Mouse (Mus musculus): ENCODE data around the gene Esrrg. TPM values are rescaled to one million over a fixed set of nuclear protein-coding genes. Genes with fewer than 3 reads are reported as not detected.

The Esrrg gene
- polyA plus RNA-seq, 1 experiment, result not detected

- no peak for TF ChIP-seq GATA1 (IDR thresholded peaks at IDR 0.05; ENCODE audit: borderline replicate concordance, low read length)
- TF ChIP-seq FLI1 (IDR thresholded peaks at IDR 0.05; ENCODE audit: low read length), result no peak
- H3K4me3 ChIP-seq (replicated peaks), result no peak overlapping the region
Observed at GRCm38 (mm10) chr1:187779589-187780178, 171.1 kb downstream of the Esrrg start.

GRCm38 (mm10) chr1:187785226-187785625 lies 176.6 kb downstream of the Esrrg start:
- Histone ChIP-seq H3K36me3 (replicated peaks; ENCODE audit: low read length) (no peaks in the 10 kb centered on the region), H3K27me3 (replicated peaks) (no peaks in the 10 kb centered on the region), H3K4me3 (replicated peaks) (peak overlapping the region; percentile 3), H3K4me1 (no peaks in the 10 kb centered on the region), H3K9me3 (peaks cover 36% of the 10 kb centered on the region)
- TF ChIP-seq GATA1 (IDR thresholded peaks at IDR 0.05; ENCODE audit: borderline replicate concordance, low read length), result no peak
- no peak for TF ChIP-seq FLI1 (IDR thresholded peaks at IDR 0.05; ENCODE audit: low read length)

More at GRCm38 (mm10) chr1:187779589-187780178, 171.1 kb downstream of the Esrrg start:
- H3K36me3 ChIP-seq (replicated peaks; ENCODE audit: low read length), result no peaks in the 10 kb centered on the region
- no peaks in the 10 kb centered on the region for H3K27me3 ChIP-seq (replicated peaks)
- H3K9me3 ChIP-seq, result peaks cover 39% of the 10 kb centered on the region
- H3K4me1 ChIP-seq, result no peaks in the 10 kb centered on the region

GRCm38 (mm10) chr1:187787055-187788016 lies 178.7 kb downstream of the Esrrg start:
- H3K27me3 ChIP-seq (replicated peaks), result no peaks in the 10 kb centered on the region
- H3K4me3 ChIP-seq (replicated peaks), result no peak overlapping the region

GRCm38 (mm10) chr1:187794240-187794930 lies 185.8 kb downstream of the Esrrg start:
- no peaks in the 10 kb centered on the region for H3K27me3 ChIP-seq (replicated peaks)
- H3K4me1 ChIP-seq, result no peaks in the 10 kb centered on the region
- H3K36me3 ChIP-seq (replicated peaks; ENCODE audit: low read length), result no peaks in the 10 kb centered on the region
- H3K9me3 ChIP-seq, result peaks cover 57% of the 10 kb centered on the region
- no peak for TF ChIP-seq GATA1 (IDR thresholded peaks at IDR 0.05; ENCODE audit: borderline replicate concordance, low read length)
- TF ChIP-seq FLI1 (IDR thresholded peaks at IDR 0.05; ENCODE audit: low read length), result no peak
- no peak overlapping the region for H3K4me3 ChIP-seq (replicated peaks)

More at GRCm38 (mm10) chr1:187787055-187788016, 178.7 kb downstream of the Esrrg start:
- H3K9me3 ChIP-seq, result peaks cover 40% of the 10 kb centered on the region
- H3K36me3 ChIP-seq (replicated peaks; ENCODE audit: low read length), result no peaks in the 10 kb centered on the region
- TF ChIP-seq FLI1 (IDR thresholded peaks at IDR 0.05; ENCODE audit: low read length), result no peak
- H3K4me1 ChIP-seq, result no peaks in the 10 kb centered on the region

GRCm38 (mm10) chr1:187795551-187795950 lies 187.0 kb downstream of the Esrrg start:
- H3K9me3 ChIP-seq, result peaks cover 59% of the 10 kb centered on the region
- H3K4me1 ChIP-seq, result no peaks in the 10 kb centered on the region
- no peak for TF ChIP-seq GATA1 (IDR thresholded peaks at IDR 0.05; ENCODE audit: borderline replicate concordance, low read length)
- no peak for TF ChIP-seq FLI1 (IDR thresholded peaks at IDR 0.05; ENCODE audit: low read length)
- no peaks in the 10 kb centered on the region for H3K27me3 ChIP-seq (replicated peaks)
- no peak overlapping the region for H3K4me3 ChIP-seq (replicated peaks)
- no peaks in the 10 kb centered on the region for H3K36me3 ChIP-seq (replicated peaks; ENCODE audit: low read length)

- Histone ChIP-seq H3K9me3 (peaks cover 69% of the 10 kb centered on the region), H3K4me1 (no peaks in the 10 kb centered on the region)
Observed at GRCm38 (mm10) chr1:187799300-187799699, 190.7 kb downstream of the Esrrg start.

GRCm38 (mm10) chr1:187800761-187801160 lies 192.2 kb downstream of the Esrrg start:
- Histone ChIP-seq H3K4me3 (replicated peaks) (peak overlapping the region; percentile 50), H3K4me1 (no peaks in the 10 kb centered on the region), H3K36me3 (replicated peaks; ENCODE audit: low read length) (no peaks in the 10 kb centered on the region), H3K9me3 (peaks cover 70% of the 10 kb centered on the region), H3K27me3 (replicated peaks) (no peaks in the 10 kb centered on the region)
- TF ChIP-seq FLI1 (IDR thresholded peaks at IDR 0.05; ENCODE audit: low read length) (no peak), GATA1 (IDR thresholded peaks at IDR 0.05; ENCODE audit: borderline replicate concordance, low read length) (no peak)

More at GRCm38 (mm10) chr1:187799300-187799699, 190.7 kb downstream of the Esrrg start:
- no peaks in the 10 kb centered on the region for H3K36me3 ChIP-seq (replicated peaks; ENCODE audit: low read length)
- H3K27me3 ChIP-seq (replicated peaks), result no peaks in the 10 kb centered on the region
- no peak overlapping the region for H3K4me3 ChIP-seq (replicated peaks)
- no peak for TF ChIP-seq GATA1 (IDR thresholded peaks at IDR 0.05; ENCODE audit: borderline replicate concordance, low read length)

GRCm38 (mm10) chr1:187803566-187803965 lies 195.0 kb downstream of the Esrrg start:
- TF ChIP-seq GATA1 (IDR thresholded peaks at IDR 0.05; ENCODE audit: borderline replicate concordance, low read length) (no peak), FLI1 (IDR thresholded peaks at IDR 0.05; ENCODE audit: low read length) (no peak)
- Histone ChIP-seq H3K27me3 (replicated peaks) (no peaks in the 10 kb centered on the region), H3K4me3 (replicated peaks) (no peak overlapping the region), H3K36me3 (replicated peaks; ENCODE audit: low read length) (no peaks in the 10 kb centered on the region), H3K4me1 (no peaks in the 10 kb centered on the region), H3K9me3 (peaks cover 76% of the 10 kb centered on the region)

- H3K4me1 ChIP-seq, result no peaks in the 10 kb centered on the region
- H3K9me3 ChIP-seq, result peaks cover 76% of the 10 kb centered on the region
- H3K27me3 ChIP-seq (replicated peaks), result no peaks in the 10 kb centered on the region
- H3K36me3 ChIP-seq (replicated peaks; ENCODE audit: low read length), result no peaks in the 10 kb centered on the region
- TF ChIP-seq FLI1 (IDR thresholded peaks at IDR 0.05; ENCODE audit: low read length) (no peak), GATA1 (IDR thresholded peaks at IDR 0.05; ENCODE audit: borderline replicate concordance, low read length) (no peak)
- H3K4me3 ChIP-seq (replicated peaks), result no peak overlapping the region
Observed at GRCm38 (mm10) chr1:187803997-187804396, 195.4 kb downstream of the Esrrg start.

Data from megakaryocyte, embryonic 14.5 days (primary cell).